Mouse (Mus musculus) heart, embryonic 15.5 days (tissue): ENCODE measurements at regions not wholly inside any gene's neighbourhood (a gene's known extent, or its start where the extent isn't known, plus 50 kb on each side); places are given as distances from the start of the nearest gene placed in this dataset.

ENCODE experiments used
- ATAC-seq: fragments of 200-750 bp; cut with Nextera tagmentation; replicated peaks from 2 replicates; pipeline ENCODE4 v1.8.0; 2017; ENCODE audit warnings: low read depth, moderate TSS enrichment; ENCODE audit not compliant: insufficient number of reproducible peaks, insufficient read depth, low FRiP score
- H3K27ac ChIP-seq: fragments of 300-500 bp; sonication (generic); 2 replicates; pipeline ENCODE4 v1.5.1; 2015; ENCODE audit warnings: mild to moderate bottlenecking, inconsistent platforms
- H3K27me3 ChIP-seq: fragments of 300-500 bp; sonication (generic); 2 replicates; pipeline ENCODE4 v1.6.1; 2015; ENCODE audit warnings: inconsistent platforms
- H3K36me3 ChIP-seq: fragments of 300-500 bp; sonication (generic); 2 replicates; pipeline ENCODE4 v1.6.1; 2015; ENCODE audit warnings: mild to moderate bottlenecking, inconsistent platforms
- H3K4me1 ChIP-seq: fragments of 300-500 bp; sonication (generic); replicated peaks from 2 replicates; pipeline ENCODE4 v1.6.1; 2015; ENCODE audit warnings: inconsistent platforms
- H3K4me2 ChIP-seq: fragments of 300-500 bp; sonication (generic); 2 replicates; pipeline ENCODE4 v1.6.1; 2015; ENCODE audit warnings: inconsistent platforms, mild to moderate bottlenecking, moderate library complexity
- H3K4me3 ChIP-seq: fragments of 300-500 bp; sonication (generic); 2 replicates; pipeline ENCODE4 v1.5.1; 2015; ENCODE audit warnings: mild to moderate bottlenecking, inconsistent platforms
- H3K9ac ChIP-seq: fragments of 300-500 bp; sonication (generic); 2 replicates; pipeline ENCODE4 v1.6.1; 2015; ENCODE audit warnings: mild to moderate bottlenecking, inconsistent platforms
- H3K9me3 ChIP-seq: fragments of 300-500 bp; sonication (generic); replicated peaks from 2 replicates; pipeline ENCODE4 v1.6.1; 2016; ENCODE audit warnings: inconsistent platforms
- WGBS: fragments of 180-500 bp; shearing (Covaris S2); methylation state at CpG from one replicate; pipeline ENCODE4 v1.1.7; 2015; ENCODE audit warnings: mixed read lengths; 5-methylcytosine and 5-hydroxymethylcytosine counted together

- 36% methylated on average over 5 of the region's 5 CpGs for WGBS
- H3K9ac ChIP-seq: no peak overlapping the region
- H3K27ac ChIP-seq: no peak overlapping the region
- ATAC-seq: no peak
- no peaks in the 10 kb centered on the region for H3K36me3 ChIP-seq
- H3K9me3 ChIP-seq: no peaks in the 10 kb centered on the region
- peaks cover 7% of the 10 kb centered on the region; the same call in 1 of the 2 replicates for H3K4me1 ChIP-seq
- H3K4me2 ChIP-seq: no peak overlapping the region
- H3K27me3 ChIP-seq: no peaks in the 10 kb centered on the region
- no peak overlapping the region for H3K4me3 ChIP-seq
Measured at GRCm38 (mm10) chr10:9012829-9013548, 127.1 kb upstream of the Sash1 start.

- Histone ChIP-seq H3K4me1 (peaks cover 7% of the 10 kb centered on the region; the same call in 1 of the 2 replicates), H3K9ac (no peak overlapping the region), H3K27ac (no peak overlapping the region), H3K27me3 (no peaks in the 10 kb centered on the region), H3K4me2 (no peak overlapping the region), H3K9me3 (no peaks in the 10 kb centered on the region), H3K4me3 (no peak overlapping the region), H3K36me3 (no peaks in the 10 kb centered on the region)
- WGBS: 71% methylated on average over 2 of the region's 2 CpGs
- ATAC-seq: no peak
Measured at GRCm38 (mm10) chr10:9011906-9012305, 126.0 kb upstream of the Sash1 start.

- no peak for ATAC-seq
- Histone ChIP-seq H3K4me3 (no peak overlapping the region), H3K27me3 (no peaks in the 10 kb centered on the region), H3K4me2 (no peak overlapping the region), H3K27ac (no peak overlapping the region), H3K36me3 (no peaks in the 10 kb centered on the region), H3K9me3 (no peaks in the 10 kb centered on the region), H3K4me1 (peaks cover 12% of the 10 kb centered on the region; the same call in 1 of the 2 replicates), H3K9ac (no peak overlapping the region)
- WGBS: 89% methylated on average over 13 of the region's 13 CpGs
Measured at GRCm38 (mm10) chr10:9010191-9010590, 124.3 kb upstream of the Sash1 start.

GRCm38 (mm10) chr10:9005140-9005909 is 119.5 kb upstream of the Sash1 start:
- peaks cover 7% of the 10 kb centered on the region; the same call in 1 of the 2 replicates for H3K4me1 ChIP-seq
- no peaks in the 10 kb centered on the region for H3K9me3 ChIP-seq
- H3K36me3 ChIP-seq: no peaks in the 10 kb centered on the region
- ATAC-seq: no peak
- no peak overlapping the region for H3K27ac ChIP-seq
- no peak overlapping the region for H3K9ac ChIP-seq
- WGBS: 34% methylated on average over 10 of the region's 10 CpGs
- no peak overlapping the region for H3K4me2 ChIP-seq
- no peaks in the 10 kb centered on the region for H3K27me3 ChIP-seq
- H3K4me3 ChIP-seq: no peak overlapping the region

GRCm38 (mm10) chr10:9002261-9002660 is 116.4 kb upstream of the Sash1 start:
- H3K4me3 ChIP-seq: no peak overlapping the region
- no peaks in the 10 kb centered on the region for H3K36me3 ChIP-seq
- no peaks in the 10 kb centered on the region for H3K9me3 ChIP-seq
- 73% methylated on average over 5 of the region's 5 CpGs for WGBS
- no peaks in the 10 kb centered on the region for H3K27me3 ChIP-seq
- H3K4me2 ChIP-seq: no peak overlapping the region
- no peak for ATAC-seq
- H3K27ac ChIP-seq: no peak overlapping the region
- H3K9ac ChIP-seq: no peak overlapping the region
- peaks cover 23% of the 10 kb centered on the region for H3K4me1 ChIP-seq

- H3K4me1 ChIP-seq: peaks cover 27% of the 10 kb centered on the region
- ATAC-seq: no peak
Measured at GRCm38 (mm10) chr10:8998758-8999398, 113.0 kb upstream of the Sash1 start.

GRCm38 (mm10) chr10:8998356-8998755 is 112.5 kb upstream of the Sash1 start:
- Histone ChIP-seq H3K27ac (peak overlapping the region; percentile 63), H3K4me2 (no peak overlapping the region), H3K9me3 (no peaks in the 10 kb centered on the region), H3K27me3 (no peaks in the 10 kb centered on the region), H3K9ac (no peak overlapping the region), H3K4me1 (peaks cover 27% of the 10 kb centered on the region), H3K36me3 (no peaks in the 10 kb centered on the region), H3K4me3 (no peak overlapping the region)
- ATAC-seq: no peak; the same call in 1 of the 2 replicates
- WGBS: 22% methylated on average over 2 of the region's 2 CpGs

More at GRCm38 (mm10) chr10:8998758-8999398, 113.0 kb upstream of the Sash1 start:
- Histone ChIP-seq H3K4me3 (no peak overlapping the region), H3K27ac (peak overlapping the region; percentile 63), H3K27me3 (no peaks in the 10 kb centered on the region), H3K9ac (no peak overlapping the region), H3K4me2 (no peak overlapping the region), H3K9me3 (no peaks in the 10 kb centered on the region), H3K36me3 (no peaks in the 10 kb centered on the region)
- 26% methylated on average over 5 of the region's 5 CpGs for WGBS

- no peaks in the 10 kb centered on the region for H3K36me3 ChIP-seq
- H3K4me3 ChIP-seq: no peak overlapping the region
- 20% methylated on average over 3 of the region's 3 CpGs for WGBS
- ATAC-seq: 0 out of 2 replicates have a peak, but pooled peaks have one; percentile 29
- H3K4me2 ChIP-seq: no peak overlapping the region
- H3K4me1 ChIP-seq: peaks cover 27% of the 10 kb centered on the region
- no peaks in the 10 kb centered on the region for H3K9me3 ChIP-seq
- no peaks in the 10 kb centered on the region for H3K27me3 ChIP-seq
- H3K9ac ChIP-seq: no peak overlapping the region
- H3K27ac ChIP-seq: no peak overlapping the region
Measured at GRCm38 (mm10) chr10:8995097-8995496, 109.2 kb upstream of the Sash1 start.

- H3K4me3 ChIP-seq: no peak overlapping the region
- no peak overlapping the region for H3K4me2 ChIP-seq
- ATAC-seq: no peak
- no peaks in the 10 kb centered on the region for H3K4me1 ChIP-seq
- no peak overlapping the region for H3K9ac ChIP-seq
- 87% methylated on average over 7 of the region's 7 CpGs for WGBS
- no peaks in the 10 kb centered on the region for H3K36me3 ChIP-seq
- no peaks in the 10 kb centered on the region for H3K9me3 ChIP-seq
- no peak overlapping the region for H3K27ac ChIP-seq
- H3K27me3 ChIP-seq: no peaks in the 10 kb centered on the region
Measured at GRCm38 (mm10) chr10:8986339-8986738, 100.5 kb upstream of the Sash1 start.

GRCm38 (mm10) chr10:8983347-8983746 is 97.5 kb upstream of the Sash1 start:
- Histone ChIP-seq H3K9me3 (no peaks in the 10 kb centered on the region), H3K27me3 (no peaks in the 10 kb centered on the region), H3K4me3 (no peak overlapping the region), H3K36me3 (no peaks in the 10 kb centered on the region), H3K4me2 (no peak overlapping the region), H3K27ac (no peak overlapping the region), H3K4me1 (no peaks in the 10 kb centered on the region), H3K9ac (no peak overlapping the region)
- ATAC-seq: no peak
- WGBS: 83% methylated on average over 4 of the region's 4 CpGs

- no peaks in the 10 kb centered on the region for H3K4me1 ChIP-seq
- 74% methylated on average over 1 of the region's 1 CpGs for WGBS
- no peak overlapping the region for H3K27ac ChIP-seq
- no peak overlapping the region for H3K9ac ChIP-seq
- no peak overlapping the region for H3K4me2 ChIP-seq
- no peaks in the 10 kb centered on the region for H3K36me3 ChIP-seq
- H3K4me3 ChIP-seq: no peak overlapping the region
- H3K27me3 ChIP-seq: no peaks in the 10 kb centered on the region
- ATAC-seq: no peak
- no peaks in the 10 kb centered on the region for H3K9me3 ChIP-seq
Measured at GRCm38 (mm10) chr10:8980568-8980967, 94.7 kb upstream of the Sash1 start.
